ENCODE assay signal across 22 mouse cellular contexts in genomic region chr11:49850331-49850730, GRCm38 (mm10). TPM values are rescaled to one million over a fixed set of nuclear protein-coding genes. Genes with fewer than 3 reads are reported as not detected.
"Had no signal": no experiment of that assay in that cellular context is flagged by ENCODE, and none has a peak within 500 bp of the region (broad histone marks: within the 10 kb centered on the region; RNA-seq: fewer than 3 reads in every experiment).

No protein-coding gene starts in this region.

- H3K4me3 ChIP-seq: lung, embryonic 15.5 days; megakaryocyte, embryonic 14.5 days; midbrain, embryonic 13.5 days; myocyte; neural tube, embryonic 13.5 days; neural tube, embryonic 15.5 days had no signal

- H3K9me3 ChIP-seq: lung, embryonic 15.5 days; megakaryocyte, embryonic 14.5 days; midbrain, embryonic 13.5 days; neural tube, embryonic 13.5 days; neural tube, embryonic 15.5 days had no signal

- H3K27ac ChIP-seq: lung, embryonic 15.5 days; macrophage; midbrain, embryonic 13.5 days; neural tube, embryonic 13.5 days; neural tube, embryonic 15.5 days had no signal

- ATAC-seq: liver, postnatal 0 days; lung, postnatal 0 days; midbrain, embryonic 13.5 days; midbrain, embryonic 16.5 days had no signal

- H3K9ac ChIP-seq: liver, postnatal 0 days; lung, embryonic 15.5 days; midbrain, embryonic 13.5 days; neural tube, embryonic 13.5 days; neural tube, embryonic 15.5 days had no signal

- H3K4me2 ChIP-seq: lung, embryonic 15.5 days; midbrain, embryonic 11.5 days; midbrain, embryonic 13.5 days; neural tube, embryonic 13.5 days; neural tube, embryonic 15.5 days had no signal

- DNase-seq: liver, postnatal 0 days; lung, adult 2 months; lung, postnatal 14 days; lung, postnatal 36 days; retina, postnatal 1 day; right cerebral cortex, adult 18-20 months; right cerebral cortex, postnatal 25 days; right cerebral cortex, postnatal 4 days; spleen, adult 18-20 months; thymus, adult 18-20 months; thymus, postnatal 14 days; thymus, postnatal 36 days had no signal

- H3K27me3 ChIP-seq: lung, embryonic 15.5 days; megakaryocyte, embryonic 14.5 days; midbrain, embryonic 13.5 days; neural tube, embryonic 13.5 days; neural tube, embryonic 15.5 days had no signal

RNA-seq across cellular contexts. Expression of gene Rasgef1c, which starts 51.3 kb away (rescaled TPM):
- polyA plus RNA-seq: liver, postnatal 0 days; lung, postnatal 0 days; macrophage; myocyte had no signal

RNA-seq across cellular contexts. Expression of gene Gfpt2, which starts 56.4 kb away (rescaled TPM):
- polyA plus RNA-seq: macrophage had no signal
